Mouse (Mus musculus) midbrain, embryonic 12.5 days (tissue): Measurements from ENCODE around the gene Hoxb4. TPM values are rescaled to one million over a fixed set of nuclear protein-coding genes. Genes with fewer than 3 reads are reported as not detected.
A peak's percentile ranks its signal among the peaks of the same experiment; 100 is the strongest.

ENCODE experiments used
- ATAC-seq: fragments of 200-750 bp; cut with Nextera tagmentation; 2 replicates; pipeline ENCODE4 v1.8.0; 2017; ENCODE audit warnings: low read depth, moderate TSS enrichment, moderate library complexity; ENCODE audit not compliant: low FRiP score
- H3K27ac ChIP-seq: fragments of 300-500 bp; sonication (generic); replicated peaks from 2 replicates; pipeline ENCODE4 v1.5.1; 2016; ENCODE audit warnings: mild to moderate bottlenecking
- H3K27me3 ChIP-seq: fragments of 300-500 bp; sonication (generic); 2 replicates; pipeline ENCODE4 v1.6.1; 2016; ENCODE audit warnings: mild to moderate bottlenecking
- H3K36me3 ChIP-seq: fragments of 300-500 bp; sonication (generic); 2 replicates; pipeline ENCODE4 v1.6.1; 2016
- H3K4me1 ChIP-seq: fragments of 300-500 bp; sonication (generic); 2 replicates; pipeline ENCODE4 v1.6.1; 2016
- H3K4me2 ChIP-seq: fragments of 300-500 bp; sonication (generic); replicated peaks from 2 replicates; pipeline ENCODE4 v1.6.1; 2016; ENCODE audit warnings: mild to moderate bottlenecking, moderate library complexity
- H3K4me3 ChIP-seq: fragments of 300-500 bp; sonication (generic); 2 replicates; pipeline ENCODE4 v1.5.1; 2016; ENCODE audit warnings: mild to moderate bottlenecking
- H3K9ac ChIP-seq: fragments of 300-500 bp; sonication (generic); replicated peaks from 2 replicates; pipeline ENCODE4 v1.6.1; 2016; ENCODE audit warnings: mild to moderate bottlenecking, moderate library complexity
- H3K9me3 ChIP-seq: fragments of 300-500 bp; sonication (generic); 2 replicates; pipeline ENCODE4 v1.6.1; 2016; ENCODE audit warnings: mild to moderate bottlenecking
- WGBS: fragments of 180-500 bp; shearing (Covaris S2); methylation state at CpG from one replicate; pipeline ENCODE4 v1.1.7; 2016; 5-methylcytosine and 5-hydroxymethylcytosine counted together
- polyA plus RNA-seq: library from polyadenylated mRNA; unstranded; fragments of >200 nt; fragmentation: Nextera tagmentation; extraction: Ambion mirVana; gene quantifications from 2 replicates; pipeline ENCODE4 v1.2.1, GENCODE M21; 2016

The Hoxb4 gene
- polyA plus RNA-seq, 1 experiment from 2014 or later, result not detected

- H3K4me2 ChIP-seq, result no peak overlapping the region; the same call in 1 of the 2 replicates
Observed at GRCm38 (mm10) chr11:96352691-96353521, 34.8 kb downstream of the Hoxb4 start.

GRCm38 (mm10) chr11:96353522-96353841, 35.4 kb downstream of the Hoxb4 start:
- Histone ChIP-seq H3K4me3 (no peak overlapping the region), H3K9ac (no peak overlapping the region), H3K27me3 (peaks cover 94% of the 10 kb centered on the region), H3K27ac (no peak overlapping the region), H3K36me3 (no peaks in the 10 kb centered on the region), H3K4me1 (peaks cover 7% of the 10 kb centered on the region), H3K9me3 (no peaks in the 10 kb centered on the region), H3K4me2 (no peak overlapping the region)
- no peak for ATAC-seq
- WGBS, result under 1% methylated on average over 14 of the region's 14 CpGs

More at GRCm38 (mm10) chr11:96352691-96353521, 34.8 kb downstream of the Hoxb4 start:
- Histone ChIP-seq H3K9ac (no peak overlapping the region), H3K9me3 (no peaks in the 10 kb centered on the region), H3K36me3 (no peaks in the 10 kb centered on the region), H3K27ac (no peak overlapping the region), H3K4me3 (peak overlapping the region; percentile 13; the same call in 1 of the 2 replicates), H3K27me3 (peaks cover 94% of the 10 kb centered on the region), H3K4me1 (peaks cover 7% of the 10 kb centered on the region)
- no peak for ATAC-seq
- WGBS, result under 1% methylated on average over 75 of the region's 75 CpGs

GRCm38 (mm10) chr11:96353939-96354338, 35.9 kb downstream of the Hoxb4 start:
- no peak overlapping the region for H3K9ac ChIP-seq
- no peak for ATAC-seq
- H3K36me3 ChIP-seq, result no peaks in the 10 kb centered on the region
- peak overlapping the region; percentile 34; the same call in 1 of the 2 replicates for H3K4me2 ChIP-seq
- no peak overlapping the region for H3K4me3 ChIP-seq
- 2% methylated on average over 8 of the region's 8 CpGs for WGBS
- H3K27ac ChIP-seq, result no peak overlapping the region
- peaks cover 7% of the 10 kb centered on the region for H3K4me1 ChIP-seq
- H3K27me3 ChIP-seq, result peaks cover 94% of the 10 kb centered on the region
- no peaks in the 10 kb centered on the region for H3K9me3 ChIP-seq

GRCm38 (mm10) chr11:96354376-96354775, 36.3 kb downstream of the Hoxb4 start:
- under 1% methylated on average over 25 of the region's 25 CpGs for WGBS

GRCm38 (mm10) chr11:96354801-96355311, 36.8 kb downstream of the Hoxb4 start:
- Histone ChIP-seq H3K4me2 (peak overlapping the region; percentile 34), H3K9ac (no peak overlapping the region), H3K36me3 (no peaks in the 10 kb centered on the region), H3K9me3 (no peaks in the 10 kb centered on the region), H3K4me1 (peaks cover 7% of the 10 kb centered on the region), H3K4me3 (peak overlapping the region; percentile 23; the same call in 1 of the 2 replicates), H3K27ac (no peak overlapping the region), H3K27me3 (peaks cover 94% of the 10 kb centered on the region)
- ATAC-seq, result no peak
- 5% methylated on average over 9 of the region's 9 CpGs for WGBS

More at GRCm38 (mm10) chr11:96354376-96354775, 36.3 kb downstream of the Hoxb4 start:
- H3K9ac ChIP-seq, result no peak overlapping the region
- H3K4me3 ChIP-seq, result peak overlapping the region; percentile 23
- H3K27ac ChIP-seq, result no peak overlapping the region
- H3K9me3 ChIP-seq, result no peaks in the 10 kb centered on the region
- H3K4me2 ChIP-seq, result peak overlapping the region; percentile 34
- H3K27me3 ChIP-seq, result peaks cover 94% of the 10 kb centered on the region
- no peaks in the 10 kb centered on the region for H3K36me3 ChIP-seq
- peaks cover 7% of the 10 kb centered on the region for H3K4me1 ChIP-seq
- ATAC-seq, result no peak

- H3K9ac ChIP-seq, result no peak overlapping the region
- ATAC-seq, result no peak
- 8% methylated on average over 5 of the region's 5 CpGs for WGBS
- peaks cover 93% of the 10 kb centered on the region for H3K27me3 ChIP-seq
- H3K4me3 ChIP-seq, result no peak overlapping the region
- no peaks in the 10 kb centered on the region for H3K36me3 ChIP-seq
- H3K27ac ChIP-seq, result no peak overlapping the region
- no peak overlapping the region for H3K4me2 ChIP-seq
- no peaks in the 10 kb centered on the region for H3K4me1 ChIP-seq
- H3K9me3 ChIP-seq, result no peaks in the 10 kb centered on the region
Observed at GRCm38 (mm10) chr11:96363807-96364206, 45.7 kb downstream of the Hoxb4 start.

- Histone ChIP-seq H3K36me3 (no peaks in the 10 kb centered on the region), H3K4me2 (no peak within 1 kb of the TSS), H3K4me1 (no peaks in the 10 kb centered on the region), H3K4me3 (no peak within 1 kb of the TSS), H3K27me3 (peaks cover 94% of the 10 kb centered on the region), H3K9ac (no peak within 1 kb of the TSS), H3K9me3 (no peaks in the 10 kb centered on the region), H3K27ac (no peak within 1 kb of the TSS)
- WGBS, result under 1% methylated on average over 24 of the region's 26 CpGs
- ATAC-seq, result no peak
Observed at GRCm38 (mm10) chr11:96365441-96366091, 47.5 kb downstream of the Hoxb4 start, which contains the start of gene Hoxb1. Gene Hoxb1, plus strand, starts transcription at chr11:96365752.

GRCm38 (mm10) chr11:96366092-96367041, 48.3 kb downstream of the Hoxb4 start:
- WGBS, result 3% methylated on average over 47 of the region's 47 CpGs
- H3K27me3 ChIP-seq, result peaks cover 98% of the 10 kb centered on the region
- no peaks in the 10 kb centered on the region for H3K36me3 ChIP-seq
- H3K4me1 ChIP-seq, result no peaks in the 10 kb centered on the region
- no peak overlapping the region for H3K4me2 ChIP-seq
- ATAC-seq, result no peak
- no peak overlapping the region for H3K27ac ChIP-seq
- H3K9me3 ChIP-seq, result no peaks in the 10 kb centered on the region
- H3K4me3 ChIP-seq, result no peak overlapping the region
- H3K9ac ChIP-seq, result no peak overlapping the region

- Histone ChIP-seq H3K27ac (no peak overlapping the region), H3K4me3 (no peak overlapping the region), H3K4me2 (no peak overlapping the region), H3K27me3 (peaks cover 98% of the 10 kb centered on the region), H3K36me3 (no peaks in the 10 kb centered on the region), H3K9ac (no peak overlapping the region), H3K9me3 (no peaks in the 10 kb centered on the region), H3K4me1 (no peaks in the 10 kb centered on the region)
- no peak for ATAC-seq
- 9% methylated on average over 6 of the region's 6 CpGs for WGBS
Observed at GRCm38 (mm10) chr11:96367141-96367540, 49.1 kb downstream of the Hoxb4 start.

GRCm38 (mm10) chr11:96368686-96369085, 50.6 kb downstream of the Hoxb4 start:
- peaks cover 98% of the 10 kb centered on the region for H3K27me3 ChIP-seq
- H3K27ac ChIP-seq, result no peak overlapping the region
- no peak overlapping the region for H3K9ac ChIP-seq
- no peaks in the 10 kb centered on the region for H3K4me1 ChIP-seq
- no peaks in the 10 kb centered on the region for H3K9me3 ChIP-seq
- no peaks in the 10 kb centered on the region for H3K36me3 ChIP-seq
- no peak overlapping the region for H3K4me2 ChIP-seq
- no peak overlapping the region for H3K4me3 ChIP-seq
- no peak for ATAC-seq
- WGBS, result 9% methylated on average over 5 of the region's 5 CpGs

- H3K27me3 ChIP-seq, result peaks cover 98% of the 10 kb centered on the region
- H3K4me1 ChIP-seq, result no peaks in the 10 kb centered on the region
- H3K4me3 ChIP-seq, result no peak overlapping the region
- no peaks in the 10 kb centered on the region for H3K9me3 ChIP-seq
- no peak for ATAC-seq
- no peaks in the 10 kb centered on the region for H3K36me3 ChIP-seq
- no peak overlapping the region for H3K27ac ChIP-seq
- 3% methylated on average over 7 of the region's 7 CpGs for WGBS
- H3K9ac ChIP-seq, result no peak overlapping the region
- H3K4me2 ChIP-seq, result no peak overlapping the region
Observed at GRCm38 (mm10) chr11:96369140-96369539, 51.1 kb downstream of the Hoxb4 start.
